Mouse (Mus musculus) kidney, adult 2 months (tissue): Measurements from ENCODE around the gene Zfp275. TPM values are rescaled to one million over a fixed set of nuclear protein-coding genes. Genes with fewer than 3 reads are reported as not detected.

Source experiments
- DNase-seq: peaks from one replicate; pipeline ENCODE4 v3.0.0; 2021
- H3K27ac ChIP-seq: fragments of 200-500 bp; 2 replicates; pipeline ENCODE4 v1.5.1; 2012; ENCODE audit warnings: low read depth, low read length, control low read depth, inconsistent platforms; ENCODE audit not compliant: insufficient read depth
- H3K27me3 ChIP-seq: fragments of 200-500 bp; replicated peaks from 2 replicates; pipeline ENCODE4 v1.6.1; 2012; ENCODE audit warnings: mild to moderate bottlenecking, moderate library complexity, low read length, inconsistent platforms; ENCODE audit not compliant: control insufficient read depth, insufficient read depth
- H3K36me3 ChIP-seq: fragments of 200-500 bp; 2 replicates; pipeline ENCODE4 v1.6.1; 2012; ENCODE audit warnings: mild to moderate bottlenecking, moderate library complexity, low read length, inconsistent platforms; ENCODE audit not compliant: control insufficient read depth, insufficient read depth
- H3K4me1 ChIP-seq: fragments of 200-500 bp; 2 replicates; pipeline ENCODE4 v1.6.1; 2011; ENCODE audit warnings: low read length; ENCODE audit not compliant: control insufficient read depth, insufficient read depth
- H3K4me3 ChIP-seq: fragments of 200-500 bp; 2 replicates; pipeline ENCODE4 v1.5.1; 2011; ENCODE audit warnings: mild to moderate bottlenecking, low read depth, low read length, control low read depth; ENCODE audit not compliant: insufficient read depth
- CTCF ChIP-seq: fragments of 200-500 bp; conservative IDR thresholded peaks from 2 replicates; pipeline ENCODE4 v1.5.1; 2011; ENCODE audit warnings: low read depth, mild to moderate bottlenecking, control low read depth, low read length, moderate library complexity, mixed read lengths; ENCODE audit not compliant: insufficient read depth, insufficient read length
- POLR2A ChIP-seq: fragments of 200-500 bp; IDR thresholded peaks from one replicate; pipeline ENCODE4 v1.6.1; 2011; ENCODE audit warnings: low read depth, low read length, control low read depth
- WGBS: fragments of 180-500 bp; shearing (Covaris S2); methylation state at CpG from one replicate; pipeline ENCODE4 v1.1.7; 2018; 5-methylcytosine and 5-hydroxymethylcytosine counted together
- polyA plus RNA-seq: library from polyadenylated mRNA; depleted of rRNA; stranded (reverse); fragments of >200 nt; gene quantifications from 2 replicates; pipeline ENCODE4 v1.2.3, GENCODE M21; 2012

Gene Zfp275
- polyA plus RNA-seq, 1 experiment, result 6.8 TPM

DNA sequence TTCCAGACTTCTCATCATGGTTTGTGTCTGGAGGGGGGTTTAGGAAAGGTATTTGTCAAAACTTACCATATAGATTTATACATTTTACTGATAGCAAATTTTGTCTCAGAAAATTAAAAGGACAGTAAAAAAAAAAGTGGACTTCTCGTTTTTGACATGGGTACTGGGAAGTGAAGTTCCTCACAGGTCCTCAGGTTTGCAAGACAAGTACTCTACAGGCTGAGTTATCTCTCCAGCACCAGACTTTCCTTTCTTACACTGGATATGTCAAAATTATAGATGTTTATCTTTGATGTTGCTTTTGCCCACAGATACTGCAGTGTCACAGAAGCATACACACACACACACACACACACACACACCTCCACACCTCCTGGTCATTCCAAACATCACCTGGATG is 948 bp upstream of the Zfp275 start:
- no peaks in the 10 kb centered on the region for H3K4me1 ChIP-seq
- TF ChIP-seq POLR2A (no peak), CTCF (no peak)
- no peaks in the 10 kb centered on the region for H3K27me3 ChIP-seq
- DNase-seq, result no peak
- H3K27ac ChIP-seq, result no peak overlapping the region
- H3K4me3 ChIP-seq, result no peak overlapping the region
- WGBS, result 73% methylated on average over 1 of the region's 1 CpGs
- H3K36me3 ChIP-seq, result no peaks in the 10 kb centered on the region

- TF ChIP-seq CTCF (no peak), POLR2A (no peak)
- no peaks in the 10 kb centered on the region for H3K27me3 ChIP-seq
- H3K27ac ChIP-seq, result no peak overlapping the region
- H3K4me3 ChIP-seq, result peak overlapping the region; percentile 87; the same call in 1 of the 2 replicates
- no peaks in the 10 kb centered on the region for H3K4me1 ChIP-seq
- DNase-seq, result no peak
- 19% methylated on average over 3 of the region's 3 CpGs for WGBS
- no peaks in the 10 kb centered on the region for H3K36me3 ChIP-seq
Measured at GRCm38 (mm10) chrX:73342068-73342467, 353 bp upstream of the Zfp275 start.

DNA sequence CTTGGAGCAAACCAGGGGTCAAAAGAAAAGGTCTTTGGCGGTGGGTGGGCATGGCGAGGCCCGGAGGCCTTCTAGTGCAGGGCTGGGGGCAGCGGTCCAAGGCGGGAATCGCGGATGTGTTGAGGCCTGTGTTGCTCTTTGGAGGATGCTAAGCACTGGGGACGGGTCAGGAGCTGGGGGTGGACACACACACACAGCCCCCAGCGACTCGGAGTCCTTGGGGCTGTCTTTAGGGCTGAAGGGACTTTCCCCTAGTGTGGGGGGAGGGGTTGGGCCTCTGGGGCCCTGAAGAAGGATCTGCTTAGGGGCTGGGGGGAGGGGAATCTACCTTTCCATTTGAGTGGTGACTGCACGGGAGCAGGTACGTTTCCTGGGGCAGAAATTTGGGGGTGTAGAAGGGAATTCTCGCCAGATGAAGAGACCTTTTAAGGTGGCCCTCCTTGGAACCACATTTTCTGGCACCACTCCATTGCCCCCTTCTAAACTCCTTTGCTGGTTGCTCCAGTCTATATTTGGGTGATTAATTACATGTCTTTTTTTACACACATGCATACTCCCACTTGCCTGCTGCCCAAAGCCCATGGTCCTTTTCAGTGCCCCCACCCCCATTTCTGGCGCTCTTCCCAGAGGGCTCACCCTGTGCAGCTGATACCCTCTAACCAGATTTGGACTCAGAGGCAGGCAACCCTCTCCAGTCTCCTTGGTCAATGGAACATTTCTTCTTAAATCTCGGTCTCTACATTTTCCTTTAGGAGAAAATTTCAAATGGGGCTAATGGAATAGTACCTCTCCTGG is 717 bp downstream of the Zfp275 start:
- Histone ChIP-seq H3K36me3 (no peaks in the 10 kb centered on the region), H3K4me1 (no peaks in the 10 kb centered on the region), H3K4me3 (peak overlapping the region; percentile 87), H3K27me3 (no peaks in the 10 kb centered on the region), H3K27ac (no peak overlapping the region)
- DNase-seq, result no peak
- no peak for TF ChIP-seq POLR2A
- no peak for TF ChIP-seq CTCF
- WGBS, result 21% methylated on average over 14 of the region's 15 CpGs

DNA sequence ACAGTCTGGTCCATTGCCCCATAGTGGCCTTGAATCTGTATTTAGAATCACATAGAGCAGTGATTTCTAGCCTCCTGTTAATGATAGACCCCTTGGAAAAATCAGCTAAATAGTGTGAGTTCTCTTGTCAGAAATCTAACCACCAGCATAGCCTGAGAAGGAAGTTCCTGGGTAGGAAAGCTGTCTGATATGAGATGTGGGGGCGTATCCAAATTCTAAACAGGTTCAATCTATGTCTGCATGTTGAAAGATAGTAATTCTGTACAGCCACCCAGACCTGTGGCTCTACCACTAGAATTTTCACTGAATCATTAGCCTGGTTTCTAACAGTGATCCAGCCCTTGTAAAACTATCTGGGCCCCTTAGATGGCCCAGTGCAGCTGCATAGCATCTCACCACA is 1.4 kb downstream of the Zfp275 start:
- H3K4me1 ChIP-seq, result no peaks in the 10 kb centered on the region
- 91% methylated on average over 1 of the region's 1 CpGs for WGBS
- no peaks in the 10 kb centered on the region for H3K27me3 ChIP-seq
- H3K4me3 ChIP-seq, result no peak overlapping the region
- DNase-seq, result no peak
- no peak overlapping the region for H3K27ac ChIP-seq
- no peak for TF ChIP-seq POLR2A
- TF ChIP-seq CTCF, result no peak
- no peaks in the 10 kb centered on the region for H3K36me3 ChIP-seq

DNA sequence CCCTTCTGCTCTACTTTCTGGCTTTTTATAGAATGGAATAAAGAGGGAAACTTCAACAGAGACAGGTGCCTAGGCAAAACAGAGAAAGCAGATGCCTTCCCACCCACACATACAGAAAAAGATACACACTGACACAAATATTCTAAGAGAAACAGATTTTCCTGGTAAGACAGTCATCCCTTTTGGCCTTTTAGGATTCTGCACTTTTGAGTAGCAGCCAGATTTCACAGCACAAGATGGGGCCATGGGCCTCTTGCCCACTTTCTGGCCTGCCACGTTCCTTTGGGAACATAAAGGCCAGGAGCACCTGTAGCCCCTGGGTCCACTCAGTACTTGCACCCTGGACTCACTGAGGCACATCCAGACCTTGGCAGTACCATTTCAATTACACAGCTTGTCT is 1.9 kb downstream of the Zfp275 start:
- Histone ChIP-seq H3K36me3 (no peaks in the 10 kb centered on the region), H3K27ac (no peak overlapping the region), H3K27me3 (no peaks in the 10 kb centered on the region), H3K4me3 (no peak overlapping the region), H3K4me1 (no peaks in the 10 kb centered on the region)
- no peak for TF ChIP-seq CTCF
- TF ChIP-seq POLR2A, result no peak
- WGBS, result 67% methylated on average over 1 of the region's 1 CpGs
- no peak for DNase-seq

- Histone ChIP-seq H3K27me3 (no peaks in the 10 kb centered on the region), H3K36me3 (no peaks in the 10 kb centered on the region), H3K4me3 (no peak overlapping the region), H3K27ac (no peak overlapping the region), H3K4me1 (no peaks in the 10 kb centered on the region)
- TF ChIP-seq POLR2A (no peak), CTCF (no peak)
- no peak for DNase-seq
- 96% methylated on average over 2 of the region's 2 CpGs for WGBS
Measured at GRCm38 (mm10) chrX:73356163-73356562, 13.7 kb downstream of the Zfp275 start.

- no peaks in the 10 kb centered on the region for H3K36me3 ChIP-seq
- DNase-seq, result no peak
- H3K4me3 ChIP-seq, result no peak overlapping the region
- H3K27me3 ChIP-seq, result no peaks in the 10 kb centered on the region
- H3K4me1 ChIP-seq, result no peaks in the 10 kb centered on the region
- TF ChIP-seq CTCF (no peak), POLR2A (no peak)
- WGBS, result 70% methylated on average over 1 of the region's 1 CpGs
- H3K27ac ChIP-seq, result no peak overlapping the region
Measured at GRCm38 (mm10) chrX:73356719-73357118, 14.3 kb downstream of the Zfp275 start.
